Mouse (Mus musculus) ES-E14 (cell line): ENCODE results near the gene Aunip.

ENCODE experiments used
- CHD2 ChIP-seq: IDR thresholded peaks from 2 replicates; pipeline ENCODE4 v1.6.1; 2014; ENCODE audit warnings: mild to moderate bottlenecking, low read depth, low read length, inconsistent platforms
- HCFC1 ChIP-seq: IDR thresholded peaks from 2 replicates; pipeline ENCODE4 v1.6.1; 2012; ENCODE audit warnings: low read length, inconsistent platforms, borderline replicate concordance; ENCODE audit not compliant: insufficient read depth
- MAFK ChIP-seq: IDR thresholded peaks from 2 replicates; pipeline ENCODE4 v1.6.1; 2014; ENCODE audit warnings: mild to moderate bottlenecking, low read depth, low read length, inconsistent platforms; ENCODE audit not compliant: insufficient read depth
- ZC3H11A ChIP-seq: IDR thresholded peaks from 2 replicates; pipeline ENCODE4 v1.6.1; 2012; ENCODE audit warnings: low read depth, mild to moderate bottlenecking, inconsistent platforms, low read length, borderline replicate concordance
- ZNF384 ChIP-seq: IDR thresholded peaks from 2 replicates; pipeline ENCODE4 v1.6.1; 2012; ENCODE audit warnings: low read depth, low read length, inconsistent platforms

DNA sequence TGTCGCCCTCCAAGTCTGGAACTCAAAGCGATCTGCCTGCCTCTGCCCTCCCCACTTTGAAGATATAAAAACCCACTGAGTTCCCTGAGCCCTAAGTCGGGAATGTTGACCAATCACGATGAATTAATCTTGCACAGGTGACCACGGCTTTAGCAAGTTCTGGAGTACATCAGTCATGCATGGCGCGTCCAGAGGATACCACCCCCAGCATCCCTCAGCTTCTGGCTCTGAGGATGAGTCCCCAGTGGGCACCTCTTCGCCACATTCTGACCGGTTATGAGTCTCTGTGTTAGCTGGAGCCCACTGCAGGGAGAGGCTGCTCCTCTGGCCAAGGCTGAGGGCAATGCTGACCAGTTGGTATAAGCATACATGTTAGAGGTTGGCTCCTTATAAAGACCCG, 26.6 kb upstream of the Aunip start:
- TF ChIP-seq CHD2 (no peak), ZNF384 (no peak), HCFC1 (no peak), MAFK (no peak), ZC3H11A (no peak)
